20 mouse cellular contexts compared by ENCODE assay signal in genomic region chr9:113802734-113803133, GRCm38 (mm10).
DNase-seq lines count a peak whose midpoint lies in the region; ATAC-seq lines count a peak whose summit lies in the region.
"Had no signal": no experiment of that assay in that cellular context is flagged by ENCODE, and none has a peak within 500 bp of the region (broad histone marks: within the 10 kb centered on the region; RNA-seq: fewer than 3 reads in every experiment).

No protein-coding gene starts in this region.

- 52% methylated on average over 3 of the region's 3 CpGs for WGBS in embryonic facial prominence, embryonic 13.5 days
- WGBS in embryonic facial prominence, embryonic 10.5 days, result 51% methylated on average over 3 of the region's 3 CpGs
- 44% methylated on average over 3 of the region's 3 CpGs for WGBS in hindbrain, embryonic 15.5 days
- WGBS in hindbrain, embryonic 11.5 days, result 52% methylated on average over 3 of the region's 3 CpGs
- WGBS in neural tube, embryonic 13.5 days, result 60% methylated on average over 3 of the region's 3 CpGs

- no peaks in the 10 kb centered on the region for H3K36me3 ChIP-seq in embryonic facial prominence, embryonic 13.5 days
- H3K36me3 ChIP-seq in embryonic facial prominence, embryonic 10.5 days (replicated peaks), result peaks cover 2% of the 10 kb centered on the region; the same call in 1 of the 2 replicates
- H3K36me3 ChIP-seq in hindbrain, embryonic 15.5 days, result no peaks in the 10 kb centered on the region
- H3K36me3 ChIP-seq in hindbrain, embryonic 11.5 days (ENCODE audit: control insufficient read depth, insufficient read depth, low read length), result no peaks in the 10 kb centered on the region
- H3K36me3 ChIP-seq in neural tube, embryonic 13.5 days, result no peaks in the 10 kb centered on the region
- H3K36me3 ChIP-seq: kidney, embryonic 15.5 days; lung, embryonic 15.5 days; midbrain, embryonic 12.5 days had no signal

- no peak for ATAC-seq in embryonic facial prominence, embryonic 13.5 days (ENCODE audit: insufficient number of reproducible peaks, insufficient read depth, low FRiP score, low TSS enrichment, low read depth)
- no peak for ATAC-seq in hindbrain, embryonic 15.5 days (ENCODE audit: low FRiP score, low read depth)
- no peak for ATAC-seq in hindbrain, embryonic 11.5 days (ENCODE audit: low FRiP score)
- ATAC-seq in neural tube, embryonic 13.5 days (ENCODE audit: low read depth), result no peak
- no peak for ATAC-seq in granulocyte monocyte progenitor cell, adult 5-6 weeks (replicated peaks; ENCODE audit: poor library complexity, severe bottlenecking)
- ATAC-seq: forebrain, embryonic 13.5 days; intestine, postnatal 0 days had no signal

- H3K9ac ChIP-seq in embryonic facial prominence, embryonic 13.5 days, result peak overlapping the region; percentile 16; the same call in 1 of the 2 replicates
- H3K9ac ChIP-seq in hindbrain, embryonic 15.5 days, result no peak overlapping the region
- no peak overlapping the region for H3K9ac ChIP-seq in hindbrain, embryonic 11.5 days (ENCODE audit: low read depth, low read length)
- no peak overlapping the region for H3K9ac ChIP-seq in neural tube, embryonic 13.5 days
- H3K9ac ChIP-seq: forebrain, embryonic 13.5 days; kidney, embryonic 15.5 days; liver, embryonic 14.5 days; lung, embryonic 15.5 days; midbrain, embryonic 12.5 days had no signal

- no peak overlapping the region for H3K27ac ChIP-seq in embryonic facial prominence, embryonic 13.5 days
- H3K27ac ChIP-seq in embryonic facial prominence, embryonic 10.5 days (replicated peaks), result no peak overlapping the region
- 0 out of 2 replicates have a peak overlapping the region, but pooled peaks have one; percentile 45 for H3K27ac ChIP-seq in hindbrain, embryonic 15.5 days (replicated peaks)
- no peak overlapping the region for H3K27ac ChIP-seq in hindbrain, embryonic 11.5 days (ENCODE audit: low read depth, low read length)
- H3K27ac ChIP-seq in neural tube, embryonic 13.5 days (replicated peaks), result peak overlapping the region; percentile 42; the same call in 1 of the 2 replicates
- H3K27ac ChIP-seq: forebrain, embryonic 13.5 days; kidney, embryonic 15.5 days; liver, embryonic 14.5 days; lung, embryonic 15.5 days; midbrain, embryonic 12.5 days had no signal

- H3K4me1 ChIP-seq in embryonic facial prominence, embryonic 13.5 days, result no peaks in the 10 kb centered on the region; the same call in 1 of the 2 replicates
- no peaks in the 10 kb centered on the region for H3K4me1 ChIP-seq in embryonic facial prominence, embryonic 10.5 days
- peaks cover 7% of the 10 kb centered on the region for H3K4me1 ChIP-seq in hindbrain, embryonic 15.5 days (replicated peaks)
- no peaks in the 10 kb centered on the region for H3K4me1 ChIP-seq in hindbrain, embryonic 11.5 days (replicated peaks; ENCODE audit: control insufficient read depth, insufficient read depth, low read length)
- 0 out of 2 replicates have a peak, but pooled peaks cover 12% of the 10 kb centered on the region for H3K4me1 ChIP-seq in neural tube, embryonic 13.5 days (replicated peaks)
- H3K4me1 ChIP-seq: kidney, embryonic 15.5 days; lung, embryonic 15.5 days; midbrain, embryonic 12.5 days had no signal

- DNase-seq in embryonic facial prominence, embryonic 10.5 days (ENCODE audit: low spot score), result no peak
- DNase-seq in hindbrain, embryonic 11.5 days (ENCODE audit: low spot score), result no peak
- no peak for DNase-seq in neural tube, embryonic 10.5 days (ENCODE audit: extremely low spot score, low spot score)
- DNase-seq: cerebellum, adult 9-10 months; gastrocnemius, postnatal 14 days; heart, postnatal 14 days; layer of hippocampus, postnatal 36 days; lung, postnatal 4 days; right cerebral cortex, postnatal 4 days had no signal

- H3K27me3 ChIP-seq in embryonic facial prominence, embryonic 13.5 days, result no peaks in the 10 kb centered on the region
- H3K27me3 ChIP-seq in embryonic facial prominence, embryonic 10.5 days (replicated peaks; ENCODE audit: low read depth, poor library complexity, severe bottlenecking), result no peaks in the 10 kb centered on the region
- H3K27me3 ChIP-seq in hindbrain, embryonic 15.5 days, result no peaks in the 10 kb centered on the region
- H3K27me3 ChIP-seq in hindbrain, embryonic 11.5 days (ENCODE audit: control insufficient read depth, insufficient read depth, low read length), result no peaks in the 10 kb centered on the region
- no peaks in the 10 kb centered on the region for H3K27me3 ChIP-seq in neural tube, embryonic 13.5 days
- H3K27me3 ChIP-seq: CH12.LX; forebrain, embryonic 13.5 days; kidney, embryonic 15.5 days; lung, embryonic 15.5 days; midbrain, embryonic 12.5 days had no signal

- H3K9me3 ChIP-seq in embryonic facial prominence, embryonic 13.5 days, result no peaks in the 10 kb centered on the region
- no peaks in the 10 kb centered on the region for H3K9me3 ChIP-seq in embryonic facial prominence, embryonic 10.5 days
- no peaks in the 10 kb centered on the region for H3K9me3 ChIP-seq in hindbrain, embryonic 15.5 days
- H3K9me3 ChIP-seq in hindbrain, embryonic 11.5 days (ENCODE audit: control insufficient read depth, low read length), result no peaks in the 10 kb centered on the region
- no peaks in the 10 kb centered on the region for H3K9me3 ChIP-seq in neural tube, embryonic 13.5 days
- H3K9me3 ChIP-seq: forebrain, embryonic 13.5 days; kidney, embryonic 15.5 days; lung, embryonic 15.5 days; midbrain, embryonic 12.5 days had no signal

- H3K4me2 ChIP-seq in embryonic facial prominence, embryonic 13.5 days, result no peak overlapping the region
- no peak overlapping the region for H3K4me2 ChIP-seq in hindbrain, embryonic 15.5 days
- H3K4me2 ChIP-seq in hindbrain, embryonic 11.5 days (replicated peaks; ENCODE audit: low read depth, low read length), result no peak overlapping the region
- no peak overlapping the region for H3K4me2 ChIP-seq in neural tube, embryonic 13.5 days
- H3K4me2 ChIP-seq: forebrain, embryonic 13.5 days; kidney, embryonic 15.5 days; lung, embryonic 15.5 days; midbrain, embryonic 12.5 days had no signal

- no peak overlapping the region for H3K4me3 ChIP-seq in embryonic facial prominence, embryonic 13.5 days
- H3K4me3 ChIP-seq in embryonic facial prominence, embryonic 10.5 days, result no peak overlapping the region
- H3K4me3 ChIP-seq in hindbrain, embryonic 15.5 days, result no peak overlapping the region
- no peak overlapping the region for H3K4me3 ChIP-seq in hindbrain, embryonic 11.5 days (ENCODE audit: low read depth, low read length)
- H3K4me3 ChIP-seq in neural tube, embryonic 13.5 days, result no peak overlapping the region
- H3K4me3 ChIP-seq: forebrain, embryonic 13.5 days; kidney, embryonic 15.5 days; lung, embryonic 15.5 days; midbrain, embryonic 12.5 days had no signal

Comparison
In these comparisons a context has a peak if more than half of its experiments do, and no peak if none do; other contexts are left out.
1. H3K27ac ChIP-seq: peak in hindbrain, embryonic 15.5 days (single experiment) and neural tube, embryonic 13.5 days (single experiment); none in embryonic facial prominence, embryonic 13.5 days (single experiment), embryonic facial prominence, embryonic 10.5 days (single experiment) and hindbrain, embryonic 11.5 days (single experiment).